Mouse (Mus musculus): ENCODE results near the gene Hibch.

GRCm38 (mm10) chr1:52844782-52845665 lies at the start of gene Hibch:
- TF ChIP-seq EP300 (optimal IDR thresholded peaks at IDR 0.05) (no peak), CTCF (IDR thresholded peaks at IDR 0.05; ENCODE audit: low read depth) (no peak)

Measured in stomach, postnatal 0 days (tissue).